In genomic region chr5:112932878-112933567, GRCm38 (mm10) we compare ENCODE assay signal across 14 mouse cellular contexts. TPM values are rescaled to one million over a fixed set of nuclear protein-coding genes. Genes with fewer than 3 reads are reported as not detected.
A peak's percentile ranks its signal among the peaks of the same experiment; 100 is the strongest.
DNase-seq lines count a peak whose midpoint lies in the region; ATAC-seq lines count a peak whose summit lies in the region.
"Had no signal": no experiment of that assay in that cellular context is flagged by ENCODE, and none has a peak within 500 bp of the region (broad histone marks: within the 10 kb centered on the region; RNA-seq: fewer than 3 reads in every experiment).

No protein-coding gene starts in this region.

- 42% methylated on average over 11 of the region's 11 CpGs for WGBS in heart, embryonic 11.5 days (ENCODE audit: insufficient replicate concordance)

- DNase-seq in frontal cortex, adult 2 months (ENCODE audit: extremely low spot score in 1 of 2, low spot score in 1 of 2), result no peak
- peak; percentile 57 for DNase-seq in MN1 (ENCODE audit: low spot score)
- peak; percentile 50 to 86 for DNase-seq in layer of hippocampus, adult 18-20 months (ENCODE audit: low spot score in 2 of 2)
- no peak for DNase-seq in testis, postnatal 10 days (ENCODE audit: low spot score)
- no peak for DNase-seq in Muller cell, postnatal 12 days (ENCODE audit: inconsistent ontology term)
- DNase-seq in ovary, adult 18-20 months (ENCODE audit: low spot score), result no peak
- DNase-seq: cerebellum, adult 18-20 months; kidney, postnatal 14 days; liver, embryonic 13.5 days; midbrain, embryonic 14.5 days had no signal

- no peaks in the 10 kb centered on the region for H3K27me3 ChIP-seq in heart, embryonic 11.5 days (ENCODE audit: control insufficient read depth, insufficient read depth, low read length)
- H3K27me3 ChIP-seq: liver, embryonic 13.5 days had no signal

- H3K36me3 ChIP-seq in heart, embryonic 11.5 days (ENCODE audit: control insufficient read depth, insufficient read depth, low read length), result no peaks in the 10 kb centered on the region
- H3K36me3 ChIP-seq: liver, embryonic 13.5 days had no signal

- H3K4me1 ChIP-seq in heart, embryonic 11.5 days (ENCODE audit: control insufficient read depth, insufficient read depth, low read length), result peaks cover 35% of the 10 kb centered on the region

- peak overlapping the region; percentile 54 for H3K27ac ChIP-seq in heart, embryonic 11.5 days (ENCODE audit: low read depth, low read length)
- H3K27ac ChIP-seq: liver, embryonic 13.5 days; stomach, postnatal 0 days had no signal

- ATAC-seq in frontal cortex, adult (ENCODE audit: low TSS enrichment), result peak; percentile 21; the same call in 1 of the 2 replicates
- peak; percentile 67 for ATAC-seq in heart, embryonic 11.5 days (replicated peaks; ENCODE audit: insufficient number of reproducible peaks, low FRiP score, low TSS enrichment)
- ATAC-seq: inflammation-experienced regulatory T-cells, adult 6 months had no signal

- no peaks in the 10 kb centered on the region for H3K9me3 ChIP-seq in heart, embryonic 11.5 days (replicated peaks; ENCODE audit: control insufficient read depth, low read length)
- H3K9me3 ChIP-seq: liver, embryonic 13.5 days had no signal

- H3K4me3 ChIP-seq in heart, embryonic 11.5 days (ENCODE audit: low read depth, low read length), result no peak overlapping the region
- H3K4me3 ChIP-seq: liver, embryonic 13.5 days had no signal

- H3K4me2 ChIP-seq in heart, embryonic 11.5 days, result no peak overlapping the region
- H3K4me2 ChIP-seq: liver, embryonic 13.5 days had no signal

- no peak overlapping the region for H3K9ac ChIP-seq in heart, embryonic 11.5 days (ENCODE audit: low read depth, low read length)
- H3K9ac ChIP-seq: liver, embryonic 13.5 days had no signal

RNA-seq across cellular contexts. Expression of gene Myo18b, which starts 36.9 kb away (rescaled TPM):
- polyA plus RNA-seq in frontal cortex, adult 2 months (2012; rRNA removed), result 2.0 TPM in 2 replicates
- polyA plus RNA-seq in heart, embryonic 11.5 days (2014; fragmentation: Nextera tagmentation; extraction: Ambion mirVana), result 22.2 and 26.3 TPM in 2 replicates
- 1 to 10 TPM; 1.1 to 1.3 TPM for total RNA-seq in layer of hippocampus, adult 18-20 months (2021)
- polyA plus RNA-seq: inflammation-experienced regulatory T-cells, adult 6 months had no signal

Comparison
In these comparisons a context has a peak if more than half of its experiments do, and no peak if none do; other contexts are left out.
1. DNase-seq: peak in MN1 (single experiment) and layer of hippocampus, adult 18-20 months (2 of 2); none in frontal cortex, adult 2 months (0 of 2), testis, postnatal 10 days (single experiment), Muller cell, postnatal 12 days (single experiment) and ovary, adult 18-20 months (single experiment).